Mouse (Mus musculus): ENCODE data around the gene Olfr1.

GRCm38 (mm10) chr11:73350483-73350882 lies 48.9 kb downstream of the Olfr1 start, which contains the start of gene Olfr20:
- TF ChIP-seq KAT2A (IDR thresholded peaks at IDR 0.05; ENCODE audit: insufficient replicate concordance, low read length) (no peak), BHLHE40 (IDR thresholded peaks at IDR 0.05; ENCODE audit: low read depth, low read length) (no peak), CTCF (conservative IDR thresholded peaks at IDR 0.05 in 1 of 2, IDR thresholded peaks at IDR 0.05 in 1 of 2; ENCODE audit: low read depth in 2 of 2, low read length in 2 of 2) (no peak), ZNF384 (IDR thresholded peaks at IDR 0.05; ENCODE audit: low read depth, low read length) (no peak)

Measured in CH12.LX (cell line).